Mouse (Mus musculus): Measurements from ENCODE around the gene Arhgap15. TPM values are rescaled to one million over a fixed set of nuclear protein-coding genes. Genes with fewer than 3 reads are reported as not detected.

Gene Arhgap15
- polyA plus RNA-seq, 1 experiment from 2014 or later, result 0.95 TPM

DNA sequence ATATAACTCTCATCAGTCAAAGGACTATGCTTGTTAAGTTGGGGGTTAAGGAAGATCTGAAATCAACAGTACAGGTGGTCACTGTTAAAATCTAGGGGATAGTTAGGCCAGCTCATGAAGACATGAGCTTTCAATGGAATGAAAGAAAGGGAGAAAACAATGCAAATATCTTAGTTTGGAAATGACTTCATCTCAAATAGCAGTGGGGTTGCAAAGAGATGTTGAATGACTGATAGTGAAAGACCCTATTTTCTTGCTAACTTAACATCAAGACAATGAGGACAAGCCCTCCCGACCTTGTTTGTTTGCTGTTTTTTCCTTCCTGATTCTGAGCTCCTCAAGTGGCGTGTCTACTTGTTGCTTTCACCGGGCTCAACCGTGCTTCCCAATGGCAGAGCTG, 597.6 kb downstream of the Arhgap15 start:
- 94% methylated on average over 4 of the region's 4 CpGs for WGBS
- no peak for ATAC-seq
- Histone ChIP-seq H3K27ac (ENCODE audit: low read length) (no peak overlapping the region), H3K9me3 (ENCODE audit: control insufficient read depth, low read length) (no peaks in the 10 kb centered on the region), H3K4me1 (replicated peaks; ENCODE audit: control insufficient read depth, insufficient read depth, low read length) (peaks cover 3% of the 10 kb centered on the region), H3K4me2 (ENCODE audit: low read length) (no peak overlapping the region), H3K9ac (replicated peaks; ENCODE audit: low read depth, low read length) (no peak overlapping the region), H3K27me3 (replicated peaks; ENCODE audit: control insufficient read depth, insufficient read depth, low read length) (no peaks in the 10 kb centered on the region), H3K4me3 (replicated peaks; ENCODE audit: low read length) (no peak overlapping the region), H3K36me3 (ENCODE audit: control insufficient read depth, insufficient read depth) (no peaks in the 10 kb centered on the region)

GRCm38 (mm10) chr2:44347781-44348180, 599.2 kb downstream of the Arhgap15 start:
- Histone ChIP-seq H3K4me2 (ENCODE audit: low read length) (no peak overlapping the region), H3K36me3 (ENCODE audit: control insufficient read depth, insufficient read depth) (no peaks in the 10 kb centered on the region), H3K9me3 (ENCODE audit: control insufficient read depth, low read length) (no peaks in the 10 kb centered on the region), H3K27me3 (replicated peaks; ENCODE audit: control insufficient read depth, insufficient read depth, low read length) (no peaks in the 10 kb centered on the region), H3K4me1 (replicated peaks; ENCODE audit: control insufficient read depth, insufficient read depth, low read length) (no peaks in the 10 kb centered on the region), H3K27ac (ENCODE audit: low read length) (no peak overlapping the region), H3K4me3 (replicated peaks; ENCODE audit: low read length) (no peak overlapping the region), H3K9ac (replicated peaks; ENCODE audit: low read depth, low read length) (no peak overlapping the region)
- ATAC-seq, result no peak
- 68% methylated on average over 5 of the region's 5 CpGs for WGBS

- Histone ChIP-seq H3K4me1 (replicated peaks; ENCODE audit: control insufficient read depth, insufficient read depth, low read length) (no peaks in the 10 kb centered on the region), H3K4me2 (ENCODE audit: low read length) (no peak overlapping the region), H3K4me3 (replicated peaks; ENCODE audit: low read length) (no peak overlapping the region), H3K9ac (replicated peaks; ENCODE audit: low read depth, low read length) (no peak overlapping the region), H3K36me3 (ENCODE audit: control insufficient read depth, insufficient read depth) (no peaks in the 10 kb centered on the region), H3K9me3 (ENCODE audit: control insufficient read depth, low read length) (no peaks in the 10 kb centered on the region), H3K27ac (ENCODE audit: low read length) (no peak overlapping the region), H3K27me3 (replicated peaks; ENCODE audit: control insufficient read depth, insufficient read depth, low read length) (no peaks in the 10 kb centered on the region)
- ATAC-seq, result no peak
- 29% methylated on average over 2 of the region's 2 CpGs for WGBS
Measured at GRCm38 (mm10) chr2:44349101-44349500, 600.5 kb downstream of the Arhgap15 start.

- H3K9ac ChIP-seq (replicated peaks; ENCODE audit: low read depth, low read length), result no peak overlapping the region
- H3K4me3 ChIP-seq (replicated peaks; ENCODE audit: low read length), result no peak overlapping the region
- H3K4me1 ChIP-seq (replicated peaks; ENCODE audit: control insufficient read depth, insufficient read depth, low read length), result no peaks in the 10 kb centered on the region
- no peaks in the 10 kb centered on the region for H3K9me3 ChIP-seq (ENCODE audit: control insufficient read depth, low read length)
- no peak overlapping the region for H3K4me2 ChIP-seq (ENCODE audit: low read length)
- no peak for ATAC-seq
- H3K27ac ChIP-seq (ENCODE audit: low read length), result no peak overlapping the region
- 75% methylated on average over 7 of the region's 7 CpGs for WGBS
- no peaks in the 10 kb centered on the region for H3K36me3 ChIP-seq (ENCODE audit: control insufficient read depth, insufficient read depth)
- H3K27me3 ChIP-seq (replicated peaks; ENCODE audit: control insufficient read depth, insufficient read depth, low read length), result no peaks in the 10 kb centered on the region
Measured at GRCm38 (mm10) chr2:44352885-44353284, 604.3 kb downstream of the Arhgap15 start.

DNA sequence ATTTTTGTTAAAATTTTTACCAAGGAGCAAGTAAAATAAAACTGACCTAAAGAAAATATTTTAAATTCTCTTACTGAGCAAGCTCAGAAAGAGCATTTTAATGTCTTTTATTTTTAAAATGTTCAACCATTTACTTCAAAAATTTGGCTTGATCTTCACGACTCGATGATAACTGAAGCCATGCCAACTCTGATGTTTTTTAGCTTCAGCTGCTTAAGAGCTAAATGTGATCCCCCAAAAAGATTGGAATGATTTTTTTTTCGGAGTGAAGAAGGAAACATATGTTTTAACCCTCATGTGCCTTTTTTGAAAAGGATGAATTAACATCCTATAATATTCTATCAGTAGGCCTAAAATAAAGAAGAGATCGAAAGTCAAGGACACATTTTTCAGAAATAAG, 605.0 kb downstream of the Arhgap15 start:
- no peak for ATAC-seq
- WGBS, result 72% methylated on average over 4 of the region's 4 CpGs
- Histone ChIP-seq H3K36me3 (ENCODE audit: control insufficient read depth, insufficient read depth) (no peaks in the 10 kb centered on the region), H3K4me1 (replicated peaks; ENCODE audit: control insufficient read depth, insufficient read depth, low read length) (no peaks in the 10 kb centered on the region), H3K9me3 (ENCODE audit: control insufficient read depth, low read length) (no peaks in the 10 kb centered on the region), H3K9ac (replicated peaks; ENCODE audit: low read depth, low read length) (no peak overlapping the region), H3K27me3 (replicated peaks; ENCODE audit: control insufficient read depth, insufficient read depth, low read length) (no peaks in the 10 kb centered on the region), H3K4me3 (replicated peaks; ENCODE audit: low read length) (no peak overlapping the region), H3K27ac (ENCODE audit: low read length) (no peak overlapping the region), H3K4me2 (ENCODE audit: low read length) (no peak overlapping the region)

DNA sequence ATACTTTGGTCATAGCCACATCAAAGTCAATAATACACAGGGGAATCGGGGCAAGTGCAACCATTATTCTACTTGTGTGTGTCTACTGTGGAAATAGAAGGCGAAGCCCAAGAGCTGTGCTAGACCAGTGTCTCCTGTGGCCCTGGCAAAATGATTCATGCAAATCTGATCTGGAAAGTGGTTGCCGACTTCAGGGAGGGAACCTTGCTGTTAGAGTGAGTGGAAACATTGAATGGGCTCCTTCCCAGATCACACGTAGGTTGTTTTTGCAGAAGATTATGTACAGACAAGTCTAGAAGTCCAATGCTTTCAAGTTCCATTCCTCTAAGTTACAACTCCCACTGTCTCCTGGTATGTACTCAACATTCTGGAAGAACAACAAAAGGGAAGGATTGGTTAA, 606.2 kb downstream of the Arhgap15 start:
- Histone ChIP-seq H3K9ac (replicated peaks; ENCODE audit: low read depth, low read length) (no peak overlapping the region), H3K27me3 (replicated peaks; ENCODE audit: control insufficient read depth, insufficient read depth, low read length) (no peaks in the 10 kb centered on the region), H3K9me3 (ENCODE audit: control insufficient read depth, low read length) (no peaks in the 10 kb centered on the region), H3K4me1 (replicated peaks; ENCODE audit: control insufficient read depth, insufficient read depth, low read length) (no peaks in the 10 kb centered on the region), H3K27ac (ENCODE audit: low read length) (no peak overlapping the region), H3K4me2 (ENCODE audit: low read length) (no peak overlapping the region), H3K4me3 (replicated peaks; ENCODE audit: low read length) (no peak overlapping the region), H3K36me3 (ENCODE audit: control insufficient read depth, insufficient read depth) (no peaks in the 10 kb centered on the region)
- no peak for ATAC-seq
- 93% methylated on average over 4 of the region's 4 CpGs for WGBS

- no peak overlapping the region for H3K4me2 ChIP-seq (ENCODE audit: low read length)
- H3K27me3 ChIP-seq (replicated peaks; ENCODE audit: control insufficient read depth, insufficient read depth, low read length), result no peaks in the 10 kb centered on the region
- no peaks in the 10 kb centered on the region for H3K9me3 ChIP-seq (ENCODE audit: control insufficient read depth, low read length)
- H3K9ac ChIP-seq (replicated peaks; ENCODE audit: low read depth, low read length), result no peak overlapping the region
- H3K4me1 ChIP-seq (replicated peaks; ENCODE audit: control insufficient read depth, insufficient read depth, low read length), result no peaks in the 10 kb centered on the region
- WGBS, result 75% methylated on average over 11 of the region's 11 CpGs
- no peak for ATAC-seq
- no peak overlapping the region for H3K27ac ChIP-seq (ENCODE audit: low read length)
- H3K4me3 ChIP-seq (replicated peaks; ENCODE audit: low read length), result no peak overlapping the region
- no peaks in the 10 kb centered on the region for H3K36me3 ChIP-seq (ENCODE audit: control insufficient read depth, insufficient read depth)
Measured at GRCm38 (mm10) chr2:44355316-44355715, 606.7 kb downstream of the Arhgap15 start.

- no peaks in the 10 kb centered on the region for H3K36me3 ChIP-seq (ENCODE audit: control insufficient read depth, insufficient read depth)
- H3K27me3 ChIP-seq (replicated peaks; ENCODE audit: control insufficient read depth, insufficient read depth, low read length), result no peaks in the 10 kb centered on the region
- ATAC-seq, result no peak; the same call in 1 of the 2 replicates
- H3K9ac ChIP-seq (replicated peaks; ENCODE audit: low read depth, low read length), result no peak overlapping the region
- no peaks in the 10 kb centered on the region for H3K9me3 ChIP-seq (ENCODE audit: control insufficient read depth, low read length)
- H3K4me2 ChIP-seq (ENCODE audit: low read length), result no peak overlapping the region
- 74% methylated on average over 5 of the region's 5 CpGs for WGBS
- no peak overlapping the region for H3K4me3 ChIP-seq (replicated peaks; ENCODE audit: low read length)
- no peak overlapping the region for H3K27ac ChIP-seq (ENCODE audit: low read length)
- H3K4me1 ChIP-seq (replicated peaks; ENCODE audit: control insufficient read depth, insufficient read depth, low read length), result no peaks in the 10 kb centered on the region
Measured at GRCm38 (mm10) chr2:44356248-44356886, 607.7 kb downstream of the Arhgap15 start.

- 92% methylated on average over 6 of the region's 6 CpGs for WGBS
- Histone ChIP-seq H3K9ac (replicated peaks; ENCODE audit: low read depth, low read length) (no peak overlapping the region), H3K4me1 (replicated peaks; ENCODE audit: control insufficient read depth, insufficient read depth, low read length) (no peaks in the 10 kb centered on the region), H3K4me3 (replicated peaks; ENCODE audit: low read length) (no peak overlapping the region), H3K9me3 (ENCODE audit: control insufficient read depth, low read length) (no peaks in the 10 kb centered on the region), H3K4me2 (ENCODE audit: low read length) (no peak overlapping the region), H3K27me3 (replicated peaks; ENCODE audit: control insufficient read depth, insufficient read depth, low read length) (no peaks in the 10 kb centered on the region), H3K27ac (ENCODE audit: low read length) (no peak overlapping the region), H3K36me3 (ENCODE audit: control insufficient read depth, insufficient read depth) (no peaks in the 10 kb centered on the region)
- no peak for ATAC-seq
Measured at GRCm38 (mm10) chr2:44356887-44357251, 608.2 kb downstream of the Arhgap15 start.

DNA sequence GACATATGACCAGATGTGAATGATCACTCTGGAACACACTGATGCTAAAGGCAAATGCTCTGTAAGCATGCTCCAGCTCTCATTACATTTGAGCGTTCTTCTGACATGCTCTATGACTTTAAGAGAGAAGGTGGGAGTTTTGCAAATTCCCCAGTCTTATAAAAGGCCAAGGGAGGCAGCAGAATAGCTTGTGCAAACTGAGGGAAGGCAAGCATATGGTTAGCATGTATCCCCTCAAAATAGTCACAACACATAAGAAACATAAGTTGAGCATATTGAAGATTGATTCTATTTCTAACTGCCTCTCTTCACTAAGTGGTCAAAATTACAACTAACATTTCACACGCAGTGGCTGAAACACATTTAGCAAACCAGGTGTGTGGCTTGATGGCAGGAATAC, 631.6 kb downstream of the Arhgap15 start:
- H3K9me3 ChIP-seq (ENCODE audit: control insufficient read depth, low read length), result no peaks in the 10 kb centered on the region
- no peak overlapping the region for H3K9ac ChIP-seq (replicated peaks; ENCODE audit: low read depth, low read length)
- no peak for ATAC-seq
- H3K36me3 ChIP-seq (ENCODE audit: control insufficient read depth, insufficient read depth), result no peaks in the 10 kb centered on the region
- H3K27ac ChIP-seq (ENCODE audit: low read length), result no peak overlapping the region
- 64% methylated on average over 2 of the region's 2 CpGs for WGBS
- H3K27me3 ChIP-seq (replicated peaks; ENCODE audit: control insufficient read depth, insufficient read depth, low read length), result no peaks in the 10 kb centered on the region
- 0 out of 2 replicates have a peak, but pooled peaks cover 2% of the 10 kb centered on the region for H3K4me1 ChIP-seq (replicated peaks; ENCODE audit: control insufficient read depth, insufficient read depth, low read length)
- no peak overlapping the region for H3K4me3 ChIP-seq (replicated peaks; ENCODE audit: low read length)
- H3K4me2 ChIP-seq (ENCODE audit: low read length), result no peak overlapping the region

Data from forebrain, embryonic 16.5 days (tissue).